Mouse (Mus musculus) testis, adult 2 months (tissue): Measurements from ENCODE around the gene Scaf8. TPM values are rescaled to one million over a fixed set of nuclear protein-coding genes. Genes with fewer than 3 reads are reported as not detected.
"Not testable (repeated sequence)": the region's sequence is repeated elsewhere in the genome, so short reads cannot be mapped to it uniquely, and the experiment has no call there.

Experiments used
- H3K27ac ChIP-seq: fragments of 200-500 bp; 2 replicates; pipeline ENCODE4 v1.5.1; 2012; ENCODE audit warnings: low read depth, low read length; ENCODE audit not compliant: control insufficient read depth, insufficient read depth
- H3K27me3 ChIP-seq: fragments of 200-500 bp; 2 replicates; pipeline ENCODE4 v1.6.1; 2012; ENCODE audit warnings: mild to moderate bottlenecking, low read length, moderate library complexity; ENCODE audit not compliant: control insufficient read depth, insufficient read depth
- H3K36me3 ChIP-seq: fragments of 200-500 bp; 2 replicates; pipeline ENCODE4 v1.6.1; 2012; ENCODE audit warnings: mild to moderate bottlenecking, low read length; ENCODE audit not compliant: control insufficient read depth, insufficient read depth
- H3K4me1 ChIP-seq: fragments of 200-500 bp; 2 replicates; pipeline ENCODE4 v1.6.1; 2012; ENCODE audit warnings: low read length; ENCODE audit not compliant: control insufficient read depth, insufficient read depth
- H3K4me3 ChIP-seq: fragments of 200-500 bp; 2 replicates; pipeline ENCODE4 v1.5.1; 2012; ENCODE audit warnings: low read depth, mild to moderate bottlenecking, low read length, moderate library complexity, mixed read lengths; ENCODE audit not compliant: control insufficient read depth
- CTCF ChIP-seq: fragments of 200-500 bp; IDR thresholded peaks from 2 replicates; pipeline ENCODE4 v1.5.1; 2012; ENCODE audit warnings: low read depth, mild to moderate bottlenecking, inconsistent platforms, low read length, moderate library complexity; ENCODE audit not compliant: control insufficient read depth, insufficient read depth, insufficient replicate concordance
- POLR2A ChIP-seq: fragments of 200-500 bp; IDR thresholded peaks from 2 replicates; pipeline ENCODE4 v1.6.1; 2012; ENCODE audit warnings: low read depth, mild to moderate bottlenecking, inconsistent platforms, low read length, moderate library complexity; ENCODE audit not compliant: control insufficient read depth
- polyA plus RNA-seq: library from polyadenylated mRNA; depleted of rRNA; stranded (reverse); fragments of >200 nt; gene quantifications from 2 replicates; pipeline ENCODE4 v1.2.3, GENCODE M21; 2012

Scaf8 gene
- polyA plus RNA-seq, 1 experiment, result 15.6 TPM

GRCm38 (mm10) chr17:3151181-3151580, 36.4 kb downstream of the Scaf8 start:
- H3K4me1 ChIP-seq, result no peaks in the 10 kb centered on the region
- no peak for TF ChIP-seq CTCF
- no peak overlapping the region for H3K4me3 ChIP-seq
- no peaks in the 10 kb centered on the region for H3K36me3 ChIP-seq
- H3K27ac ChIP-seq, result no peak overlapping the region
- no peaks in the 10 kb centered on the region for H3K27me3 ChIP-seq

GRCm38 (mm10) chr17:3156176-3156575, 41.4 kb downstream of the Scaf8 start:
- not testable (repeated sequence) for H3K27ac ChIP-seq, H3K4me1 ChIP-seq, H3K36me3 ChIP-seq, H3K27me3 ChIP-seq
- H3K4me3 ChIP-seq, result peak overlapping the region; percentile 10

- peak overlapping the region; percentile 80 for H3K4me3 ChIP-seq
- H3K27ac ChIP-seq, result no peak overlapping the region; the same call in 1 of the 2 replicates
- TF ChIP-seq POLR2A, result no peak
- TF ChIP-seq CTCF, result no peak
- no peaks in the 10 kb centered on the region for H3K36me3 ChIP-seq
- H3K4me1 ChIP-seq, result no peaks in the 10 kb centered on the region
- H3K27me3 ChIP-seq, result no peaks in the 10 kb centered on the region
Observed at GRCm38 (mm10) chr17:3157016-3157415, 42.2 kb downstream of the Scaf8 start.

- Histone ChIP-seq H3K27ac (no peak overlapping the region), H3K27me3 (no peaks in the 10 kb centered on the region), H3K4me3 (no peak overlapping the region), H3K36me3 (no peaks in the 10 kb centered on the region), H3K4me1 (no peaks in the 10 kb centered on the region)
- TF ChIP-seq CTCF (no peak), POLR2A (no peak)
Observed at GRCm38 (mm10) chr17:3162905-3163304, 48.1 kb downstream of the Scaf8 start.

GRCm38 (mm10) chr17:3180425-3180945, 65.7 kb downstream of the Scaf8 start:
- not testable (repeated sequence) for H3K27me3 ChIP-seq, H3K27ac ChIP-seq, H3K4me1 ChIP-seq, H3K36me3 ChIP-seq, H3K4me3 ChIP-seq

GRCm38 (mm10) chr17:3195483-3195882, 80.7 kb downstream of the Scaf8 start:
- H3K27me3 ChIP-seq, H3K36me3 ChIP-seq, H3K4me3 ChIP-seq, H3K27ac ChIP-seq, H3K4me1 ChIP-seq: not testable (repeated sequence)

GRCm38 (mm10) chr17:3200328-3200727, 85.6 kb downstream of the Scaf8 start:
- no peak overlapping the region for H3K27ac ChIP-seq
- H3K4me3 ChIP-seq, result no peak overlapping the region
- H3K4me1 ChIP-seq, result no peaks in the 10 kb centered on the region
- no peaks in the 10 kb centered on the region for H3K27me3 ChIP-seq
- TF ChIP-seq POLR2A (no peak), CTCF (no peak)
- no peaks in the 10 kb centered on the region for H3K36me3 ChIP-seq

- no peak overlapping the region for H3K27ac ChIP-seq
- no peak for TF ChIP-seq CTCF
- TF ChIP-seq POLR2A, result no peak
- no peaks in the 10 kb centered on the region for H3K4me1 ChIP-seq
- H3K4me3 ChIP-seq, result no peak overlapping the region
- no peaks in the 10 kb centered on the region for H3K36me3 ChIP-seq
- H3K27me3 ChIP-seq, result no peaks in the 10 kb centered on the region
Observed at GRCm38 (mm10) chr17:3203916-3204315, 89.1 kb downstream of the Scaf8 start.
